Mouse (Mus musculus) lung, embryonic 15.5 days (tissue): Measurements from ENCODE around the gene Eml6. TPM values are rescaled to one million over a fixed set of nuclear protein-coding genes. Genes with fewer than 3 reads are reported as not detected.
"Not testable (repeated sequence)": the region's sequence is repeated elsewhere in the genome, so short reads cannot be mapped to it uniquely, and the experiment has no call there.

Source experiments
- ATAC-seq: fragments of 200-750 bp; cut with Nextera tagmentation; 2 replicates; pipeline ENCODE4 v1.8.0; 2017; ENCODE audit warnings: moderate number of reproducible peaks, borderline replicate concordance; ENCODE audit not compliant: low FRiP score, low TSS enrichment; ENCODE audit errors: extremely low read depth
- H3K27ac ChIP-seq: fragments of 300-500 bp; sonication (generic); 2 replicates; pipeline ENCODE4 v1.5.1; 2015; ENCODE audit warnings: moderate library complexity, mild to moderate bottlenecking, inconsistent platforms
- H3K27me3 ChIP-seq: fragments of 300-500 bp; sonication (generic); 2 replicates; pipeline ENCODE4 v1.6.1; 2015; ENCODE audit warnings: inconsistent platforms
- H3K36me3 ChIP-seq: fragments of 300-500 bp; sonication (generic); 2 replicates; pipeline ENCODE4 v1.6.1; 2015; ENCODE audit warnings: inconsistent platforms
- H3K4me1 ChIP-seq: fragments of 300-500 bp; sonication (generic); 2 replicates; pipeline ENCODE4 v1.6.1; 2015; ENCODE audit warnings: inconsistent platforms
- H3K4me2 ChIP-seq: fragments of 300-500 bp; sonication (generic); 2 replicates; pipeline ENCODE4 v1.6.1; 2015; ENCODE audit warnings: inconsistent platforms, mild to moderate bottlenecking, moderate library complexity
- H3K4me3 ChIP-seq: fragments of 300-500 bp; sonication (generic); 2 replicates; pipeline ENCODE4 v1.5.1; 2015; ENCODE audit warnings: mild to moderate bottlenecking, inconsistent platforms
- H3K9ac ChIP-seq: fragments of 300-500 bp; sonication (generic); 2 replicates; pipeline ENCODE4 v1.6.1; 2015; ENCODE audit warnings: inconsistent platforms
- H3K9me3 ChIP-seq: fragments of 300-500 bp; sonication (generic); 2 replicates; pipeline ENCODE4 v1.6.1; 2016; ENCODE audit warnings: inconsistent platforms
- WGBS: fragments of 180-500 bp; shearing (Covaris S2); methylation state at CpG from one replicate; pipeline ENCODE4 v1.1.7; 2015; 5-methylcytosine and 5-hydroxymethylcytosine counted together
- polyA plus RNA-seq: library from polyadenylated mRNA; unstranded; fragments of >200 nt; fragmentation: Nextera tagmentation; extraction: Ambion mirVana; gene quantifications from 2 replicates; pipeline ENCODE4 v1.2.1, GENCODE M21; 2015

Eml6 gene
- polyA plus RNA-seq, 1 experiment from 2014 or later = 0.69 TPM

DNA sequence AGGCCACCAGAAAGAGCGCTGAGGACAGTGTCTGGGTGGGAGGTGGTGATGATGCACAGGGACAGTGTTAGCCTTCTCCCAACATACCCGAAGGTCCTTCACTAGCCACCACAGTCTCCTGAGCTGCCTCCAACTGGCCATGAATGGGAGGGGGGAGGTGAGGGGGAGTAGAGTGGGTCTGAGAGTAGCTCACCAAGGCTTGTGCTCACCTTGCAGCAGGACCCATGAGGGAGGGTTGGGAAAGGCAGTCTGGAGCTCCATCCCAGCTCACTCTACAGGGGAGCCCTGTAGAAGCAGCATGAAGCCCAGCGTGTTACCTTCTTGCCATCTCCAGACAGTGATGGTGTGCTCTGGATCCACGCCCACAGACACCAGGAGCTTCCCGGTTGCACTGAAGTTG lies 267.2 kb downstream of the Eml6 start:
- 89% methylated on average over 5 of the region's 5 CpGs for WGBS
- Histone ChIP-seq H3K4me2 (no peak overlapping the region), H3K4me3 (no peak overlapping the region), H3K27me3 (no peaks in the 10 kb centered on the region), H3K9me3 (no peaks in the 10 kb centered on the region), H3K4me1 (no peaks in the 10 kb centered on the region), H3K9ac (no peak overlapping the region), H3K36me3 (no peaks in the 10 kb centered on the region), H3K27ac (no peak overlapping the region)
- 0 out of 2 replicates have a peak, but pooled peaks have one; percentile 3 for ATAC-seq

DNA sequence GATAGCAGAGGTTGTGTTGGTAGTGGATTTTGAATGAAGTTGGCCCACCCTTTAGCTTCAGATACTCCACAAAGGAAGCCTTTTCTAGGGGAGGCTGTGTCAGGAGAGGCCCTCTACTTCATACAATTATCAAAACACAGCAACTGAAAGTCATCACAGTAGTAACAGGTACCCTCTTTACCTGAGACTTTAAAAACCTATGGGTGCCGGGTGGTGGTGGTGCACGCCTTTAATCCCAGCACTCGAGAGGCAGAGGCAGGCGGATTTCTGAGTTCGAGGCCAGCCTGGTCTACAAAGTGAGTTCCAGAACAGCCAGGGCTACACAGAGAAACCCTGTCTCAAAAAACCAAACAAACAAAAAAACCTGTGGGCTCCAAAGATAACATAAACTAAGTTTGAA lies 269.8 kb downstream of the Eml6 start:
- H3K4me3 ChIP-seq, ATAC-seq: not testable (repeated sequence)

DNA sequence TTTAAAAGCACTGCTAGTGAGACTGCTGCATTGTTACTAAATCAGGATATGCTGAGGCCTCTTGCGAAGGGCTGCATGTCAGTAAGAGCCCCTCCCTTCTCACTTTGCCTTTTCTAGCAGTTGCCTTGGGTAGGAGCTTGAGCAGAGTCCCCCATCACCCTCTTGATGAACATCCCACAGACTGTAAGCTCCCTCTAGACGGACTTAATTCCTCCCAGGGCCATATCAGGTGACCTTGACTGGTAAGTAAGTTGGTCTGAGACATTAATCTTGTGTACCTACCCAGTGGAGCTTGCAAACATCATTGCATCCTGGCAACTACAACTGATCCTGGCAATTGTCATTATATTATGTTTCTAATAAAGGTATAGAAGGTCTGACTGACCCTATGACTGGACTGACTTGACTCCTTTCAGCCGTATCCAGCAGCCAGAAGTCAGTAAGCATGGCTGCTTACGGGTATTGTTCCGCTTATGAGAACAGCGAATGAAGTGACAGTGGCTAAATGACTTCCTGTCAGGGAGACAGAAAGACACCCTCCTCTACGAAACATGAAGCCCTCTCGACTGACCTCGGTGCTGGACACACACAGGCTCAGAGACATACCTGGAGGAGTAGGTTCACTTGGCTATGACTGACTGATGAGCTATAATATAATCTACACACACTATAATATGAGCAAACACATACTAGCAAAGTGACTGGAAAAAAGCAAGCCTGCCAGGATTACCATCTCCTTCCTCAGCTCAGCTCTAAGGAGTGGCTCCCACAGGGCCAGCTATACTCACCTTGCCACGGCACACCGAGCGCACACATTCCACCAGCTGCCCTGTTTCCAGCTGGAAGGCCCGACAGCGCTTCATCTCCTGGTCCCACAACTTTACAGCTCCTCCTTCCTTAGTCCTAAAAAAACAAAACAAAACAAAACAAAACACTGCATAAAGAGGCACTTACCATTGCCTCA lies 273.9 kb downstream of the Eml6 start:
- Histone ChIP-seq H3K4me1 (no peaks in the 10 kb centered on the region), H3K4me2 (no peak overlapping the region), H3K27me3 (no peaks in the 10 kb centered on the region), H3K4me3 (no peak overlapping the region), H3K9me3 (no peaks in the 10 kb centered on the region), H3K36me3 (peaks cover 9% of the 10 kb centered on the region; the same call in 1 of the 2 replicates), H3K27ac (no peak overlapping the region), H3K9ac (no peak overlapping the region)
- WGBS = 64% methylated on average over 14 of the region's 14 CpGs
- no peak for ATAC-seq

More for the DNA sequence above, 269.8 kb downstream of the Eml6 start:
- H3K4me1 ChIP-seq, H3K36me3 ChIP-seq, H3K27ac ChIP-seq, H3K27me3 ChIP-seq, H3K4me2 ChIP-seq, H3K9ac ChIP-seq, H3K9me3 ChIP-seq: not testable (repeated sequence)
- 79% methylated on average over 5 of the region's 5 CpGs for WGBS

DNA sequence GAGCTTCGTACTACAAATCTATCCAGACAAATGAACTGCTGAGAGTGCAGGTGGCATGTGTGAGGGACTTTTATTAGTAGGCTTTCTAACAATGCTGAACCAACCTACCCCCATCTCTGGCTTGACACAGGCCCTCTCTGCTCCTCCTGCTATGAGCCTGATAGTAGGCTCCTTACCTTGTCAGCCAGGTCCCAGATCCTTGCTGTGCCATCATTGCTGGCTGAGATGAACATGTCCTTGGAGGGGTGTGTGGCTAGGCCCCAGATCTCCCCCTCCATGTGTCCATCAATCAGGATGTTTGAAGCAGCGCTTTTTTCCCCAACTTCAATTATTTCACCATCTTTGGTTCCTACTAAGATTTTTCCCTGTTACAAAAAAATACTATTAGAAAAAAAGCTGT lies 274.8 kb downstream of the Eml6 start:
- Histone ChIP-seq H3K27ac (no peak overlapping the region), H3K9ac (no peak overlapping the region), H3K4me3 (no peak overlapping the region), H3K4me1 (no peaks in the 10 kb centered on the region), H3K36me3 (peaks cover 16% of the 10 kb centered on the region; the same call in 1 of the 2 replicates), H3K4me2 (no peak overlapping the region), H3K9me3 (no peaks in the 10 kb centered on the region), H3K27me3 (no peaks in the 10 kb centered on the region)
- WGBS = 89% methylated on average over 2 of the region's 2 CpGs
- ATAC-seq = no peak

DNA sequence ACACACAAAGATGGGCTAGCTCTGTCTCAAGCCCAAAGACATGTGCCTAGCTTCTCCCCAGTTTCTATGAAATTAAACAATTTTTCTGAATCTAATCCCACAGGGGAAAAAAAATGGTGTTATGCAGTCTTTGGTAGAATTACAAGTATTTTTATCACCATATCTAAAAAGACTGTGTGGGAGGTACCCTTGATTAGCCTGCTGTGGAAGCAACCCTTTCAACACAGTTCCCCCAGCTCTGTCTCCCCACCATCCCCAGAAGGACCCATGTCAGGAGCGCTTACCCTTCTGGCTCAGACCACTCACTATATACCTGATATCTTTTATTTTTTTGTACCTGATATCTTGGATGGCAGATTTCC lies 276.4 kb downstream of the Eml6 start:
- no peak overlapping the region for H3K9ac ChIP-seq
- no peaks in the 10 kb centered on the region for H3K9me3 ChIP-seq
- 91% methylated on average over 1 of the region's 1 CpGs for WGBS
- no peak overlapping the region for H3K27ac ChIP-seq
- H3K36me3 ChIP-seq = peaks cover 24% of the 10 kb centered on the region
- no peak overlapping the region for H3K4me3 ChIP-seq
- no peak overlapping the region for H3K4me2 ChIP-seq
- no peak for ATAC-seq
- H3K27me3 ChIP-seq = no peaks in the 10 kb centered on the region
- no peaks in the 10 kb centered on the region for H3K4me1 ChIP-seq

DNA sequence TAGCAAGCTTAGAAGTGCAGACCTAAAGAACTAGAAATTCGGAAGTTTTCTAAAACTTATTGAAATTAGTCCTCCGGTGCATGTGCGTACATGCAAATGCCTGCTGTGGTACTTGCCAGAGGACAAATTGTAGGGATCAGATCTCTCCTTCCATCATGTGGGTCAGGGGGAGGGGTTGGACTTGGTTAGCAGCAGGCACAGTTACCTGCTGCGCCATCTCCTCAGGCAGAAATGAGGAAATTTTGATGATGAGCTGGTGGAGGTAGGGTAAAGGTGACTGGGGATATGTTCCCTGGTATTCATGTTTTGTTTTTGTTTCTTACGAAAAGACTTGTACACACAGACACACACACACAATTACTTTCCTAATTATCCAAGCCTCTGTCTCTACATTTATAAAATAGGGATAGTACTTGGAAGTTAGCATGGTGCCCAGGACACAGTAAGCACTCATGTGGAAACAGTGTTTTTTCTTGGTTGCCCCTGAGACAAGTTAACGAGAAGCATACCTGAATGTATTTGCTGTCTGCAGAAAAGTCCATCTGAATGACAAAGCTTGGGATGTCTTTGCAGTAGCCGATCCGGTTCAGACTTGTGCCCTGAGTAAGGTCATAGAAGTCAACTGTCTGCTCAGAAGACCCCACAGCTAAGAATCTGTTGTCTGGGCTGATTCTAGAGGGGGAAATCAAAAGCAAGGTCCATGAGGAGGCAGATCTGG lies 276.9 kb downstream of the Eml6 start:
- H3K36me3 ChIP-seq = peaks cover 24% of the 10 kb centered on the region

DNA sequence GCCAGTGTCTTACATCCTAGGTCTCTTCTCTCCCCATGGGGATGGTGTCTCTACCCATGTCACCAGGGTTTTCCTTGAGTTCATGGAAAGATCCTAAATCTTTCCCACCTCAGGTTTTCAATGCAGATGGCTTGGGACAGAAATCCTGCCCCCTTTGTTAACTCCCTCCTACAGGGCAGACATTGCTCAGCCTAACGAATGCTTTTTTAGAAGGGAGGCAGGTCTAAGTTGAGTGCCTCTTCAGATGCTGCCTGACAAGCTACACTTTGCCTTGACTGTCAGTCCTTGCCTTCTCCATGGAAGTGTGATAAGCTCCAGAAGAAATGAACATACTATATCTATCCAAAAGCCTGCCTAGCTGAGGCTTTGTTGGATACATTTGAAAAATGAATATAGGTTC lies 278.0 kb downstream of the Eml6 start:
- Histone ChIP-seq H3K4me2 (no peak overlapping the region), H3K36me3 (peaks cover 32% of the 10 kb centered on the region), H3K4me1 (no peaks in the 10 kb centered on the region), H3K27ac (no peak overlapping the region), H3K4me3 (no peak overlapping the region), H3K9ac (no peak overlapping the region), H3K27me3 (no peaks in the 10 kb centered on the region), H3K9me3 (no peaks in the 10 kb centered on the region)
- 64% methylated on average over 1 of the region's 1 CpGs for WGBS
- no peak for ATAC-seq

More for the DNA sequence above, 276.9 kb downstream of the Eml6 start:
- 92% methylated on average over 8 of the region's 8 CpGs for WGBS
- no peaks in the 10 kb centered on the region for H3K9me3 ChIP-seq
- no peaks in the 10 kb centered on the region for H3K27me3 ChIP-seq
- H3K9ac ChIP-seq = no peak overlapping the region
- no peaks in the 10 kb centered on the region for H3K4me1 ChIP-seq
- no peak for ATAC-seq
- H3K27ac ChIP-seq = no peak overlapping the region
- H3K4me2 ChIP-seq = no peak overlapping the region
- no peak overlapping the region for H3K4me3 ChIP-seq

DNA sequence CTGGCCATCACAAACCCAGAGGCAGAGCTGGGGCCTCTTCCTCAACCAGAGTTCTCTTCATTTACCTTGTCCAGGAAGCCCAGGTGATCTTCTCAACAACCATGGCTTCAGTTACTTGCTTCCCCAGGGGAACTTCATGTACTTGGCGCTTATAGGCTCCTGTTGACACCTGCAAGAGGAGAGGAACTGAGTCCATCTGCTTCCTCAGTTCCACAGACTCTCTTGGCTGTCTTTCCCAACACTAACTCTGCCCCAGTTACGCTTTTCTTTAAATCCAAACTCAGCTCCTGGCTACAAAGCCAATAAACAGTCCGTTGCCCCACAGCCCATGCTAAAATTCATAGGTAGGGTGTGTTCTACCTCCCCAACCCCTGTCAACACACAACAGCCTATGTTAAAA lies 278.5 kb downstream of the Eml6 start:
- Histone ChIP-seq H3K4me2 (no peak overlapping the region), H3K9me3 (no peaks in the 10 kb centered on the region), H3K27me3 (no peaks in the 10 kb centered on the region), H3K9ac (no peak overlapping the region), H3K4me3 (no peak overlapping the region), H3K36me3 (peaks cover 33% of the 10 kb centered on the region), H3K27ac (no peak overlapping the region), H3K4me1 (no peaks in the 10 kb centered on the region)
- ATAC-seq = no peak
- 98% methylated on average over 3 of the region's 3 CpGs for WGBS

DNA sequence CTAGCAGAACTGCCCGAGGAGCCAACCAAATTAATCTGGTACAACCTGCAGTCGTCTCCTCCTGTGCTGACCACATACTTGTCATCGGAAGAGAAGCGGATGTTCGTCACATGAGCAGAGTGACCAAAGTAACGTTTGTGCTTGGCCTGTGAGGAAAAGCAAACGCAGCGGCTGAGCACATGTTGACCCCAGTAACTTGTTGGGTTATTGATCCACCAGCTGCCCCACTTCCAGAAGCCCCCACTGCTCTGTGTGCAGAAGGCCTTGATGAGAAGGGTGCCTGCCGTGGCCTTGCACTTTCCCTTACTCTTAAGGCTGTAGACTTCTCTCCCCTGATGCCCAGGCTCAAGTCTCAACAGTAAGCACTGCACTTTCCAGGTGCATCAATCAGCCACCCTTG lies 279.6 kb downstream of the Eml6 start:
- 75% methylated on average over 9 of the region's 9 CpGs for WGBS
- no peak overlapping the region for H3K9ac ChIP-seq
- peaks cover 39% of the 10 kb centered on the region for H3K36me3 ChIP-seq

DNA sequence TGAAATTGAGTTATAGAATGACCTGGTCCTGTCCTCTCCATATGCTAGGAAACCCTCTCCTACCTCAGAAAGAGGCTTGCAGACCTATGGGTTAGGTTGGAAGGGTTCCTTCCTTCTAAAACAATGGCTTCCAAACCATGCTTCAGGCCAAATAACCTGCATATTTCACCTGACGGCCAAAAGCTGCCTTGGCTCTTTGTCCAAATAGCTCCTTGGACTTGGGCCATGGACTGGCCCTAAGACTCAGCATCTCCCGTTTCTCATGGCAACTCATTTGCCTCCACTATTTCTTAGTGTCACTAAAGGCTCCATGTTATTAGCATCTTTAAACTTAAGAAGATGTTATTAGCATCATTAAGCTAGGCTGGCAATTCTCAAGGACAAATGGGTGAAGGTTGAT lies 280.3 kb downstream of the Eml6 start:
- Histone ChIP-seq H3K4me3 (no peak overlapping the region), H3K27ac (no peak overlapping the region), H3K4me1 (no peaks in the 10 kb centered on the region), H3K36me3 (peaks cover 39% of the 10 kb centered on the region), H3K4me2 (no peak overlapping the region), H3K9me3 (no peaks in the 10 kb centered on the region), H3K9ac (no peak overlapping the region), H3K27me3 (no peaks in the 10 kb centered on the region)
- ATAC-seq = no peak
- WGBS = 72% methylated on average over 2 of the region's 2 CpGs

More for the DNA sequence above, 279.6 kb downstream of the Eml6 start:
- Histone ChIP-seq H3K27ac (no peak overlapping the region), H3K4me2 (no peak overlapping the region), H3K4me1 (no peaks in the 10 kb centered on the region), H3K9me3 (no peaks in the 10 kb centered on the region), H3K27me3 (no peaks in the 10 kb centered on the region), H3K4me3 (no peak overlapping the region)
- ATAC-seq = no peak

DNA sequence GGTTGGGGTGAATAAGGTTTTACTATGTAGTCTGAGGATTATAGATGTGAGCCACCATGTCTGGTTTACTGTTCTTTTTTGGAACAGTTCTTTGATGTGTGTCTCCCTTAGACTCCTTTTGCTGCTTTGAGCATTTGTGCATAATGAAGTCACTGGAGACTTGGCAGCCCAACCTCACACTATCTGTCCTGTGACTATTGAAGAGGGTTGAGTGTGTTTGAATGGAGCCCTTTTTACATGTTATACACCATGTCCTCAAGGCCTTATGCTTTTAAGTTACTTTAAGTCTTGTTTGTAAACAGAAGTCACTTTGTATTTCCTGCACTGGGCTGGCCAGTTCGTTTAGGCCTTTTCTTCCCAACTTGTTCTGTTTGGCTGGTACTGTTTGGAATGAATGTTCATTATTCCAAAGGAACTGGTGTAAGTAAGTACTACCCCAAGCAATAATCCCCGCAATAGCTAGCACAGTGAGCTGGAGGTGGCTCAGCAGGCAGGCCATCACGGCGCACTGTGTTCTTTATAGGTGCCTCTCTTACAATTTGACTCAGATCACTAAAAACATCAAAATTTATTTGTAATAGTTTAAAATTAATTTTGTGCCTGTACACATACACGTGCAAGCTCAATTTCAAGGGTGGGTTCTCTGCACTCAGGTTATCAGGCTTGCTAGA lies 280.9 kb downstream of the Eml6 start:
- peaks cover 39% of the 10 kb centered on the region for H3K36me3 ChIP-seq
- no peaks in the 10 kb centered on the region for H3K27me3 ChIP-seq
- H3K9ac ChIP-seq = no peak overlapping the region
- H3K4me2 ChIP-seq = no peak overlapping the region
- H3K9me3 ChIP-seq = no peaks in the 10 kb centered on the region
- ATAC-seq = no peak
- H3K4me1 ChIP-seq = no peaks in the 10 kb centered on the region
- no peak overlapping the region for H3K27ac ChIP-seq
- H3K4me3 ChIP-seq = no peak overlapping the region
- WGBS = 87% methylated on average over 5 of the region's 5 CpGs

DNA sequence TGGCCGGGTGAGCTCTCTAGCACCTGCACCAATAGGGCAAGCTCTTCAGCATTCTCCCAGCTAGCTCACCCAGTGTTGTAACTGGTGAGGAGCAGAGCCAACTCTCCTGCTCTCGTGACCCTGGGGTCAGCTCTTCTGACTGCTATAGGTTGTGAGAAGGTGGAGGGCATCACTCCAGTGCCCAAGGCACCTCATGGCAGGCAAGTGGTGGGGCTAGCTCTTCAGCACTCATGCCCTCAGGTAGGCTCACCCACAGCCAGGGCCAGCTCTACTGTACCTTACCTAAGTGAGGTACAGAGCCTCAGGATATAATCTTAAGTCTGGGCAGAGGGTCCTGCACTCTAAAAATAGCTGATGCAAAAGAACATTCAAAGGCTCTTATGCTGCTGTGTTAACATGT lies 286.1 kb downstream of the Eml6 start:
- Histone ChIP-seq H3K4me2 (no peak overlapping the region), H3K27ac (no peak overlapping the region), H3K27me3 (no peaks in the 10 kb centered on the region), H3K4me1 (no peaks in the 10 kb centered on the region), H3K36me3 (peaks cover 18% of the 10 kb centered on the region), H3K9me3 (no peaks in the 10 kb centered on the region), H3K9ac (no peak overlapping the region), H3K4me3 (no peak overlapping the region)
- ATAC-seq = no peak
- WGBS = 79% methylated on average over 2 of the region's 2 CpGs
